Mouse (Mus musculus) spleen, adult 2 months (tissue): ENCODE data around the gene Trem2. TPM values are rescaled to one million over a fixed set of nuclear protein-coding genes. Genes with fewer than 3 reads are reported as not detected.

ENCODE experiments used
- DNase-seq, 2 experiments: peaks; one replicate each; pipeline versions ENCODE4 v3.0.0 to v3.0.0-alpha.2; 2012 to 2021; ENCODE audit warnings: low spot score in 2 of 2, low read depth in 1 of 2
- H3K27ac ChIP-seq: fragments of 200-500 bp; 2 replicates; pipeline ENCODE4 v1.5.1; 2012; ENCODE audit warnings: low read length, inconsistent platforms; ENCODE audit not compliant: insufficient read depth
- H3K27me3 ChIP-seq: fragments of 200-500 bp; 2 replicates; pipeline ENCODE4 v1.6.1; 2012; ENCODE audit warnings: mild to moderate bottlenecking, moderate library complexity, low read length, inconsistent platforms; ENCODE audit not compliant: control insufficient read depth, insufficient read depth
- H3K36me3 ChIP-seq: fragments of 200-500 bp; 2 replicates; pipeline ENCODE4 v1.6.1; 2012; ENCODE audit warnings: mild to moderate bottlenecking, low read length, inconsistent platforms; ENCODE audit not compliant: control insufficient read depth, insufficient read depth
- H3K4me1 ChIP-seq: fragments of 200-500 bp; 2 replicates; pipeline ENCODE4 v1.6.1; 2011; ENCODE audit warnings: inconsistent platforms; ENCODE audit not compliant: control insufficient read depth, insufficient read depth, insufficient read length
- H3K4me3 ChIP-seq: fragments of 200-500 bp; 2 replicates; pipeline ENCODE4 v1.5.1; 2011; ENCODE audit warnings: mild to moderate bottlenecking, inconsistent platforms; ENCODE audit not compliant: insufficient read depth, insufficient read length; ENCODE audit errors: extremely low read depth
- CTCF ChIP-seq: fragments of 200-500 bp; IDR thresholded peaks from 2 replicates; pipeline ENCODE4 v1.5.1; 2011; ENCODE audit warnings: mild to moderate bottlenecking, inconsistent platforms; ENCODE audit not compliant: insufficient read depth, insufficient read length, insufficient replicate concordance; ENCODE audit errors: extremely low read depth
- POLR2A ChIP-seq: fragments of 200-500 bp; IDR thresholded peaks from 2 replicates; pipeline ENCODE4 v1.6.1; 2011; ENCODE audit warnings: low read depth, low read length, inconsistent platforms
- WGBS: fragments of 180-500 bp; shearing (Covaris S2); methylation state at CpG from one replicate; pipeline ENCODE4 v1.1.7; 2018; 5-methylcytosine and 5-hydroxymethylcytosine counted together
- polyA plus RNA-seq: library from polyadenylated mRNA; depleted of rRNA; stranded (reverse); fragments of >200 nt; gene quantifications from 2 replicates; pipeline ENCODE4 v1.2.3, GENCODE M21; 2012; rRNA removed

Trem2 gene
- polyA plus RNA-seq, 1 experiment, result 1.0 TPM

DNA sequence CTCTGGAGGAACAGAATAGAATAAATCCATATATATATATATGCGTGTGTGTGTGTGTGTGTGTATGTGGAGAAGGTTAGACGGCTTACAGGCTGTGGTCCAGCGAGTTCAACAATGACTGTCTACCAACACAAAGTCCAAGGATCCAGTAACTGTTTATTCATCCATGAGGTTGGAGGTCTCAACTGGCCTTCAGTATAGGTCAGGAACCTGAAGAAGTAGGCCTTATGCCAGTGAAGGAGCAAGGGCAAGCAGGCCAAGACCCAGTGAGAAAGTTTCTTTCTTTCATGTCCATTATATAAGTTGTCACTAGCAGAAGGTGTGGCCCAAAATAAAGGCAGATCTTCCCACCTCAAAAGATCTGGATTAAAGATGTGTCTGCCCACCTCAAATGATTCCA lies 56.5 kb downstream of the Trem2 start:
- Histone ChIP-seq H3K4me1 (peaks cover 9% of the 10 kb centered on the region), H3K4me3 (no peak overlapping the region), H3K27me3 (no peaks in the 10 kb centered on the region), H3K36me3 (peaks cover 17% of the 10 kb centered on the region), H3K27ac (no peak overlapping the region)
- DNase-seq, result no peak
- WGBS, result 96% methylated on average over 3 of the region's 3 CpGs
- TF ChIP-seq CTCF (no peak), POLR2A (no peak)

Other genes with a start within 250 kb of the Trem2 start
- gene 9830107B12Rik, start 200.1 kb upstream of the Trem2 start, polyA plus RNA-seq, result 0.18 and 0.35 TPM in 2 replicates
- gene A530064D06Rik, start 179.1 kb upstream of the Trem2 start, polyA plus RNA-seq, result 1.5 and 2.8 TPM in 2 replicates
- gene Trem1, start 113.6 kb upstream of the Trem2 start, polyA plus RNA-seq, result 0.68 and 0.77 TPM in 2 replicates
- 1.8 and 2.2 TPM in 2 replicates for gene Trem3, start 98.6 kb upstream of the Trem2 start, polyA plus RNA-seq
- gene Treml4, start 82.1 kb upstream of the Trem2 start, polyA plus RNA-seq, result 50.3 and 50.6 TPM in 2 replicates
- gene Treml2, start 46.9 kb upstream of the Trem2 start, polyA plus RNA-seq, result 56.4 and 66.7 TPM in 2 replicates
- gene B430306N03Rik, start 30.3 kb upstream of the Trem2 start, polyA plus RNA-seq, result 9.1 and 11.5 TPM in 2 replicates
- gene Treml1, start 13.5 kb downstream of the Trem2 start, polyA plus RNA-seq, result 38.3 and 39.8 TPM in 2 replicates
- 80.3 and 93.1 TPM in 2 replicates for gene Nfya, start 63.5 kb downstream of the Trem2 start, polyA plus RNA-seq
- 6.6 and 7.7 TPM in 2 replicates for gene Oard1, start 63.6 kb downstream of the Trem2 start, polyA plus RNA-seq
- 0.29 and 0.42 TPM in 2 replicates for gene Apobec2, start 86.5 kb downstream of the Trem2 start, polyA plus RNA-seq
- gene Tspo2, start 105.1 kb downstream of the Trem2 start, polyA plus RNA-seq, result 107 and 121 TPM in 2 replicates
- gene Unc5cl, start 108.5 kb downstream of the Trem2 start, polyA plus RNA-seq, result 8.5 and 10.6 TPM in 2 replicates